Mouse (Mus musculus): ENCODE measurements around the gene Kiss1r. TPM values are rescaled to one million over a fixed set of nuclear protein-coding genes. Genes with fewer than 3 reads are reported as not detected.

Kiss1r gene
- polyA plus RNA-seq, 1 experiment from 2014 or later = 0.48 TPM

DNA sequence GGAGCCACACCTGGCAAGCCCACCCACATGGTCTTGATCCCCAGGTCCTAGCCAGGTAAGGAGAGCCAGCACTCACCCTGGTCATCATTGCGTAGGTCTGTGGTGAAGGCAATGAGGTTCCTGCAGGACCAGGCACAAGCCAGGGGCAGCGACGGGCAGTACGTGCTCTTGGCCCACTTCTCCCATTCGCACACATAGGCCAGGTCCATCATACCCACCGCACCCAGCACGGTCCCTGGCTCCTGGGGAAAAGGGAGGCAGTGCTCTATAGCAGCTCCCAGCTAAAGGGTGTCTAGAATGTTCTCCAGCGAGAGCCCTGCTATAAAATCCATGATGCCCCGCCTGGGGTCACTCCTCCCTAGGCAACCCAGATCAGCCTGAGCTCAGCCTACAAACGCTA lies 9.4 kb upstream of the Kiss1r start:
- peaks cover 21% of the 10 kb centered on the region for H3K4me1 ChIP-seq
- H3K27ac ChIP-seq = 0 out of 2 replicates have a peak overlapping the region, but pooled peaks have one; percentile 25
- H3K36me3 ChIP-seq (replicated peaks) = peaks cover 68% of the 10 kb centered on the region
- peak overlapping the region; percentile 73 for H3K4me3 ChIP-seq
- 0 out of 2 replicates have a peak, but pooled peaks cover 3% of the 10 kb centered on the region for H3K9me3 ChIP-seq
- H3K27me3 ChIP-seq (ENCODE audit: poor library complexity, severe bottlenecking) = peaks cover 55% of the 10 kb centered on the region
- 94% methylated on average over 10 of the region's 10 CpGs for WGBS
- no peak for DNase-seq (ENCODE audit: extremely low spot score, low spot score)

DNA sequence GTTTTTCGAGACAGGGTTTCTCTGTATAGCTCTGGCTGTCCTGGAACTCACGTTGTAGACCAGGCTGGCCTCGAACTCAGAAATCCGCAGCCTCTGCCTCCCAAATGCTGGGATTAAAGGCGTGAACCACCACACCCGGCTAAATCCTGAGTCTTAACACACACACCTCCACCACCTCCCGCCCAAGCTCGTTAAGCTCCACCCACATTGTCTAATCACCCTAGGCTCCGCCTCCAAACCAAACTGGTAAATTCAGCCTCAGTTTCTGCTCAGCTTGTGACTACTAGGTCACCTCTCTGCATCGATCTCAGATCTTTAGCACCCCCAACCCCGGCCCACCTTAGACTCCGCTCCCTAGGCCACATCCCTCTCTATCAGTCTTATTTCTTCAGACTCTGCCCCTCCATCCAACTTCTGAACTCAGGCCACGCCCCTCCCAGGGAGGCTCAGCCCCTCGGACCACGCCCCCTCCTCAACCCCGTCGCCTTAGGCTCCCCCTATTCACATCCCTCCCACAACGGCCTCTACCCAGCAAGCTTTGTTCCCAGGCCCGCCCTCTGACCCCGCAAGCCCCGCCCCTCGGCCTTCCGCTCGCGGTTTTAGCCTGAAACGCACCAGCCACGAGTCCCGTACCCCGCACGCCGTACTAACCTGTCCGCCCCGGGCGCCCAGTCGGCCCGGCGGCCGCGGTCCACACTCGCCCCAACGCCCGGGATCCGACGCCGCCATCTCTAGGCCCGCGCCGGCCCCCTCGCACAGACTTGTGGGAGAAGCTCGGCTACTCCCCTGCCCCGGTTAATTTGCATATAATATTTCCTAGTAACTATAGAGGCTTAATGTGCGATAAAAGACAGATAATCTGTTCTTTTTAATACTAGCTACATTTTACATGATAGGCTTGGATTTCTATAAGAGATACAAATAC lies 8.3 kb upstream of the Kiss1r start, which contains the start of gene Med16:
Gene Med16, minus strand, starts transcription at position 757 of the 925 bp plus-strand sequence.
- Histone ChIP-seq H3K4me1 (peaks cover 24% of the 10 kb centered on the region), H3K4me3 (peak within 1 kb of the TSS; percentile 73), H3K9me3 (0 out of 2 replicates have a peak, but pooled peaks cover under 1% of the 10 kb centered on the region), H3K27me3 (ENCODE audit: poor library complexity, severe bottlenecking) (peaks cover 45% of the 10 kb centered on the region), H3K36me3 (replicated peaks) (peaks cover 67% of the 10 kb centered on the region), H3K27ac (peak within 1 kb of the TSS; percentile 99)
- 2% methylated on average over 52 of the region's 52 CpGs for WGBS
- peak; percentile 98 for DNase-seq (ENCODE audit: extremely low spot score, low spot score)

DNA sequence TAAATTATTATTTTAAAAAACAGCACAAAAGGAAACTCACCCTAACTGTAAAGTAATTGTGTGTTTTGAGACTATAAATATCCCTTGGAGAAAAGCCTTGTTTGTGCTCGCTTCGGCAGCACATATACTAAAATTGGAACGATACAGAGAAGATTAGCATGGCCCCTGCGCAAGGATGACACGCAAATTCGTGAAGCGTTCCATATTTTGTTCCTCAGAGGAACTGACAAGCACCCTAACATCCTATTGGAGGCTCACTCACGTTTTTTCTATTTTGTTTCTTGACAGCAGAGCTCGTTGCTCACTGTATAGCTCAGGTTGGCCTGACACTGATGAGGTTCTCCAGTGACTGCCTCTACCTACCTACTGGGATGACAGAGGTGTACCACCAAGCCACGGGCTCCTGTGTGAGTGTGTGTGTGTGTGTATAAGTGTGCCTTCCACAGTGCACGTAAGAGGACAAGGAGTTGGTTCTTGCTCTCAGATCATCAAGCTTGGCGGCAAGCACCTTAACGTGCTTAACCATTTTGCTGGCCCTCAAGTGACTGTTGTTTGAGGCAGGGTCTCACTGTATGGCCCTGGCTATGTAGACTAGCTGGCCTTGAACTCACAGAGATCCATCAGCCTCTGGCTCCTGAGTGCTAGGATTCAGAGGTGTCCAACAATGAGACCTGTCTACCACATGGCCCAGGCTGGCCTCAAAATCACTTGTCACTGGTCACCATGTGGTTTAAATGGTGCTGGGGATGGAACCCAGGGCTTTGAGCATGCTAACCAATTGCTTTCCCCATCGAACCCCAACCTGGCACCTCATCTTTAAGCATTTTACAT lies 7.5 kb upstream of the Kiss1r start:
- peak overlapping the region; percentile 99 for H3K27ac ChIP-seq

DNA sequence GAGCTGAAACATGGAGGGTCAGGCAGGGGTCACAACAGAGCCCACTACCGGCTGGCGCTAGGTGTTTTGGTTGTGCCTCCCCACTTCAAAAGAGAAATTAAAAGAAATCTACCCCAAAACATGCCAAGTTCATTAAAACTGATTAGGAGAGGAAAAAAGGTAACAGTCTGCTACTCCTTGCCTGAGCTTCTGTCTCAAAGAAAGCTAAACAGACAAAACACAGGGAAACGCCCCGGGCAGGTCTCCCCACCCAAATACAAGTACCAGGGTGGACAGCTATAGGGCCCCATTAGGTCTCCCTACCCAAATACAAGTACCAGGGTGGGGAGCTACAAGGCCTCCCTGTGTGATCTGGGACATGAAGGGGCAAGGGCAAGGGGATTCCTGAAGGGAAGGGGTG lies 6.2 kb upstream of the Kiss1r start, which contains the start of gene Gm26602:
Gene Gm26602, plus strand, starts transcription at position 301 of the 400 bp plus-strand sequence.
- Histone ChIP-seq H3K36me3 (replicated peaks) (peaks cover 45% of the 10 kb centered on the region), H3K4me1 (peaks cover 45% of the 10 kb centered on the region), H3K9me3 (no peaks in the 10 kb centered on the region), H3K4me3 (0 out of 2 replicates have a peak within 1 kb of the TSS, but pooled peaks have one; percentile 1), H3K27ac (peak within 1 kb of the TSS; percentile 99; the same call in 1 of the 2 replicates), H3K27me3 (ENCODE audit: poor library complexity, severe bottlenecking) (peaks cover 32% of the 10 kb centered on the region)
- 92% methylated on average over 4 of the region's 4 CpGs for WGBS
- no peak for DNase-seq (ENCODE audit: extremely low spot score, low spot score)

More for the DNA sequence above, 7.5 kb upstream of the Kiss1r start:
- 24% methylated on average over 14 of the region's 14 CpGs for WGBS
- peaks cover 58% of the 10 kb centered on the region for H3K36me3 ChIP-seq (replicated peaks)
- H3K27me3 ChIP-seq (ENCODE audit: poor library complexity, severe bottlenecking) = peaks cover 38% of the 10 kb centered on the region
- DNase-seq (ENCODE audit: extremely low spot score, low spot score) = peak; percentile 57
- peaks cover 33% of the 10 kb centered on the region for H3K4me1 ChIP-seq
- peak overlapping the region; percentile 73 for H3K4me3 ChIP-seq
- no peaks in the 10 kb centered on the region for H3K9me3 ChIP-seq

DNA sequence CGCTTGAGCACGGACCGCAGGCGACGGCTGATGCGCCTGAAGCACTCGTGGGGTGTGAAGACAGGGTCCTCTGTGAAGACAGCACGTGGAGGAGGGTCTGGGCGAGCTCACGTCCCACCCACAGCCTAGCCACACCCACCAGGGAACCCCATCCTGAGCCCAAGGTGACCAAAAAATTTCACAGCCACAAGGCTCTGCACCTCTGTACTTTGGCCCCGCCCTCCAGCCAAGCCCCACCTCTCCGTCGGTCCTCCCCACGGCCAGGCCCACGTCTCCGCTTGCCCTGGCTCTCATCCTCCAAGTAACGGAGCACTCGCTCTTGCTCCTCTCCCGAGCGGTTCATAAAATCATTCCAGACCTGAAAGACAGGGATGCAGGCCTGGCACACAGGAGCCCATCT lies 4.4 kb upstream of the Kiss1r start:
- Histone ChIP-seq H3K4me1 (peaks cover 62% of the 10 kb centered on the region), H3K36me3 (replicated peaks) (peaks cover 30% of the 10 kb centered on the region), H3K4me3 (no peak overlapping the region; the same call in 1 of the 2 replicates), H3K9me3 (no peaks in the 10 kb centered on the region), H3K27me3 (ENCODE audit: poor library complexity, severe bottlenecking) (peaks cover 21% of the 10 kb centered on the region), H3K27ac (no peak overlapping the region)
- 67% methylated on average over 20 of the region's 20 CpGs for WGBS
- no peak for DNase-seq (ENCODE audit: extremely low spot score, low spot score)

DNA sequence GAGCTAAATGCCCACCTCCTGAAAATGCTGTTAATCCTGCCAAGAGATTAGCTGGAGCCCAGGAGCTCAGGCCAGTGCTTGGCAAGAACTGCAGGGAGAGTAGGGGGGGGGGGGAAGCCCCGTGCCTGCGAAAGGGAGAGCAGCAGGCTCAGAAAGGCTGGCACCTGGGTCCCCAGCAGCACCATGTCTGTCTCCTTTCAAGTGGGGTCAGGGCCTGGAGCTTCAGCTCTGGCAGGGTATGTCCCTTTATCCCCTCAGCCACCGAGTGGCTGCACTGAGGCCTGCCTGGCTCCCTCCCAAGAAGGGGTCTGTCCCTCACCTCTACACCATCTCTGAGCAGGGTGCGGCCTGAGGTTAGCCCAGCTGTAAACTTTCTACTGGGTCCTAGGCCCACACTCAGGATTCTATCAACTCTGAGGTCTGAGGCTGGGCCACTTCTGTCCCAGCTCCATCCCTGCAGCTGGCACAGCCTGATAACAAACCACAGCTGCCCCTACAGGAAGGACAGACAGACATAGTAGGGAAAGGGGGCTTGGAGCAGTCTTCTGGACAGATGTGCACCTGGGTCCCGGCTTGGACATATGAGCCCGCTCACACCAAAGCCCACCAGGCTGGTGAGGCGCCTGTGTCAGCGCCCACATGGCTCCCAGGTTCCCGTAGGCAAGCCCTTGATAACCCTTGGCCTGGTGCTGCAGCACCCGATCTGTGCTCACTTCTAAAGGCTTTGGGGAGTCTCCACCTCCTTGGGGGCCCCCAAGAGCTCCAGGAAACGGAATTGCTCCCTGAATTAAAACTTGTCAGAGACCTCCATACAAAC lies 2.4 kb upstream of the Kiss1r start:
- H3K4me1 ChIP-seq = peaks cover 65% of the 10 kb centered on the region
- DNase-seq (ENCODE audit: extremely low spot score, low spot score) = no peak
- H3K36me3 ChIP-seq (replicated peaks) = peaks cover 30% of the 10 kb centered on the region
- no peaks in the 10 kb centered on the region for H3K9me3 ChIP-seq
- 67% methylated on average over 11 of the region's 11 CpGs for WGBS
- peak overlapping the region; percentile 14; the same call in 1 of the 2 replicates for H3K4me3 ChIP-seq
- H3K27ac ChIP-seq = no peak overlapping the region
- H3K27me3 ChIP-seq (ENCODE audit: poor library complexity, severe bottlenecking) = peaks cover 38% of the 10 kb centered on the region

DNA sequence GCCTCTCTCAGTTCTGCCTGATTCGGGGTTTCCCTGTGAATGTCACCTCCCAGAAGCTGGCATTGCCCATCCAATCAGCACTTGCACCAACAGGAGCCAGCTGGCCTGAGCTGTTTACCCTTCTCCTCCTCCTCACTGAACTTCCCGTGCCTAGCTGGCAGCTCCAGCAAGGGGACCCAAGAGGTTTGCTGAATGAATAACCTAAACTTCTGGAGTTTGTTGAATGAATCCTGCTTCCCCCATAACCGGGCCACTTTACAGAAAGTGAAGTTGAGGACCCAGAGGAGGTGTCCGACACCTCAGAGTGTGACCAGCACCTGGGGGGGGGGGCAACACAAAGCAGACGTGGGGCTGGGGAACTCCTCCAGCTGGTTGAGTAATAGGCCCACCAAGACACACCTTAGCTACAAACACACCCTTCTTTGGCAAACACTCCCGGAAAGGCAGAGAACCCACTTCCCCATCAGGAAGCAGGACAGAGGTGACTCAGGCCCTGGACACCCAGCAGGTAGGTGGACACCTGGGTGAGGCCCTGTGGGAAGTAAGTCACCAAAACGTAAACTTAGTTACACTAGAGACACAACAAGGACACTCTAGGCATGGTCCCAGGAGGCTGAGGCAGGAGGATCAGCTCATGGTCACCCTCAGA lies 1.7 kb upstream of the Kiss1r start:
- Histone ChIP-seq H3K27me3 (ENCODE audit: poor library complexity, severe bottlenecking) (peaks cover 45% of the 10 kb centered on the region), H3K4me3 (peak overlapping the region; percentile 83; the same call in 1 of the 2 replicates), H3K9me3 (no peaks in the 10 kb centered on the region), H3K27ac (no peak overlapping the region), H3K36me3 (replicated peaks) (peaks cover 30% of the 10 kb centered on the region), H3K4me1 (peaks cover 68% of the 10 kb centered on the region)
- DNase-seq (ENCODE audit: extremely low spot score, low spot score) = no peak
- 73% methylated on average over 7 of the region's 7 CpGs for WGBS

DNA sequence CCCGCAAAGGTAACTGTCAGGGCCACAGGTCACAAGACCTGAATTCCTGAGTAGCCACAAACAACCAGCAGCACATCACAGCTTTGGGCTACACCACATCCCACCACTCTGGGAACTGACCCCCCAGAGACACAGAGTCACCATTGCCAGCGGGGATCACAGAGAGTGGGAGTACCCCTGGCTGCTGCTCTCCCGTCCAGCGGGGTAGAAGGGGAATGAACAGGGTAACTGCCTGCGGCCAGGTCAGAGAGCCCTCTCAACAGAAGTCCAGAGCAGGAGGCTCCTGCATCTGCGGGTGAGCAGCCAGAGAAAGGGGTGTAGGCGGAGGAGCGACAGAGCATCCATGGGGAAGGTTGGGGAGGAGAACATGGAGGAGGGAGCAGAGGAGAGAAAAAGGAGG lies 690 bp upstream of the Kiss1r start:
- WGBS = 7% methylated on average over 8 of the region's 8 CpGs
- Histone ChIP-seq H3K4me3 (peak overlapping the region; percentile 83), H3K27ac (peak overlapping the region; percentile 93), H3K36me3 (replicated peaks) (peaks cover 22% of the 10 kb centered on the region), H3K4me1 (peaks cover 78% of the 10 kb centered on the region), H3K9me3 (no peaks in the 10 kb centered on the region), H3K27me3 (ENCODE audit: poor library complexity, severe bottlenecking) (peaks cover 55% of the 10 kb centered on the region)
- DNase-seq (ENCODE audit: extremely low spot score, low spot score) = no peak

DNA sequence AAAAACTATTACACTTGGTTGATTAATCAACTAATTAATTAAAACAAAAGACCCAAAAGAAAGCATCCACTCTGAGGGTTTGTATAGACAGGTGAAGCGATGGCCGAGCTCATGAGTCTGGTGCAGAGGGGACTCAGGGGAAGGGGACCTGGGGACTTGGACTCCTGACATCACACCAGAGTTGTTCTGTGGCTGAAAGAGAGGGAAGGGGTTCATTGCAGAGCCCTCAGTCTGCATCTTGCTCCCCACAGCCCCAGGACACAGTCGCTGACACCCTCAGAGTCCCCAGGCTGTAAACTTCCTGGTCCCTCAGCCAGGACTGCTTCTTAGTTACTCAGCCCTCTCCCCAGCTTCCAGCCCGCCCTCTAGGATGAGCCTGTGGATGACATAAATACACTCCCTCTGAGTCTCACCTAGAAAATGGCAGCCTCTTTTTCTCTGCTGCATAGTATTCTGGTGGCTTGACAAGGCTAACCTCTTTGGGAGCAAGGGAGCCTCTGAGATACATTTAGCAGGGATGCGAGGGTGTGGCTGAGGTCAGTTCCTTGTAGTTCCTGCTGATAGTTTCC lies 845 bp downstream of the Kiss1r start:
- 65% methylated on average over 5 of the region's 5 CpGs for WGBS
- DNase-seq (ENCODE audit: extremely low spot score, low spot score) = no peak
- H3K9me3 ChIP-seq = no peaks in the 10 kb centered on the region
- H3K27ac ChIP-seq = no peak overlapping the region
- peak overlapping the region; percentile 83 for H3K4me3 ChIP-seq
- H3K27me3 ChIP-seq (ENCODE audit: poor library complexity, severe bottlenecking) = peaks cover 68% of the 10 kb centered on the region
- peaks cover 7% of the 10 kb centered on the region for H3K36me3 ChIP-seq (replicated peaks)
- H3K4me1 ChIP-seq = peaks cover 83% of the 10 kb centered on the region

DNA sequence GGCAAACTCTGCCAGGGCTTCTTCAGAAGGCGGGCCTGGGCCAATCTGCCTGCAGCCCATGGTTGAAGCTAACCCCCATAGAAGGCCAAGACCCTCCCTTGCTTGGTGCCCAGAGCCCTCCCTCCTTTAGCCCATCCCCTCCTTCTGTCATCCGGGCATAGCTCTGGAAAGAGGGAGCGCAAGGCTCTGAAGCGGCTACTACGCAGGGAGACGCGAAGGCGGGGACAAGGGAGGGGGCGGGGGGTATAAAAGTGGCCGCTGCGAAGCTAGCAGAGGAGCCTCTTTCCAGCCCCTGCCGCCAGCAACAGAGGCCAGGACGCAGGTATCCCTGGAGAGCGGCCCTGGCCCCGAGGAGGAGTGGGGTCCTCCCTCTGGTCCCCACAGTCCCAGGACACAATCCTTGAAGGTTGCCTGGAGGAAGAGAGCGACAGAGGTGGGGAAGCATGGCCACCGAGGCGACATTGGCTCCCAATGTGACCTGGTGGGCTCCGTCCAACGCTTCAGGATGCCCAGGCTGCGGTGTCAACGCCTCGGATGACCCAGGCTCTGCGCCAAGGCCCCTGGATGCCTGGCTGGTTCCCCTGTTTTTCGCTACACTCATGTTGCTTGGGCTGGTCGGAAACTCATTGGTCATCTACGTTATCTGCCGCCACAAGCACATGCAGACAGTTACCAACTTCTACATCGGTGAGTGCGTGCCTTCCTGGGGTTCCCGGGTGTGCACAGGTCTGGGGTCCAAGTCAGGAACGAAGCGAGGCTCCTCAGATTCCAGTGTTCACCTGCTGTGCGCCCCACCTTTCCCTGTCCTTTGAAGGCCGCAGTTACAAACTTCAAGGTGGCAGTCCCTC lies 1.7 kb downstream of the Kiss1r start:
- no peak for DNase-seq (ENCODE audit: extremely low spot score, low spot score)
- Histone ChIP-seq H3K27me3 (ENCODE audit: poor library complexity, severe bottlenecking) (peaks cover 76% of the 10 kb centered on the region), H3K27ac (no peak overlapping the region), H3K36me3 (replicated peaks) (no peaks in the 10 kb centered on the region; the same call in 1 of the 2 replicates), H3K9me3 (no peaks in the 10 kb centered on the region), H3K4me3 (peak overlapping the region; percentile 18), H3K4me1 (peaks cover 81% of the 10 kb centered on the region)
- 3% methylated on average over 35 of the region's 35 CpGs for WGBS
